Mouse (Mus musculus) cortical plate, adult 2 months (tissue): ENCODE measurements around the gene Clasp2.

Experiments
- CTCF ChIP-seq: fragments of 200-500 bp; IDR thresholded peaks from 2 replicates; pipeline ENCODE4 v1.5.1; 2011; ENCODE audit warnings: mild to moderate bottlenecking, control low read depth, low read length; ENCODE audit not compliant: insufficient read depth; ENCODE audit errors: extremely low read depth
- POLR2A ChIP-seq: fragments of 200-500 bp; IDR thresholded peaks from 2 replicates; pipeline ENCODE4 v1.6.1; 2011; ENCODE audit warnings: mild to moderate bottlenecking, low read length, control low read depth; ENCODE audit not compliant: insufficient read depth; ENCODE audit errors: extremely low read depth

- TF ChIP-seq POLR2A: no peak
- no peak for TF ChIP-seq CTCF
These were observed 18.4 kb downstream of the Clasp2 start for GRCm38 (mm10) chr9:113759684-113760083.
